Mouse (Mus musculus): Measurements from ENCODE around the gene Cables2.

The Cables2 gene

GRCm38 (mm10) chr2:180273394-180274244 lies at the start of gene Cables2:
Cables2 (minus strand) TSS chr2:180273496.
- in situ Hi-C loops (cut with MboI, MseI) = no loop called here

DNA sequence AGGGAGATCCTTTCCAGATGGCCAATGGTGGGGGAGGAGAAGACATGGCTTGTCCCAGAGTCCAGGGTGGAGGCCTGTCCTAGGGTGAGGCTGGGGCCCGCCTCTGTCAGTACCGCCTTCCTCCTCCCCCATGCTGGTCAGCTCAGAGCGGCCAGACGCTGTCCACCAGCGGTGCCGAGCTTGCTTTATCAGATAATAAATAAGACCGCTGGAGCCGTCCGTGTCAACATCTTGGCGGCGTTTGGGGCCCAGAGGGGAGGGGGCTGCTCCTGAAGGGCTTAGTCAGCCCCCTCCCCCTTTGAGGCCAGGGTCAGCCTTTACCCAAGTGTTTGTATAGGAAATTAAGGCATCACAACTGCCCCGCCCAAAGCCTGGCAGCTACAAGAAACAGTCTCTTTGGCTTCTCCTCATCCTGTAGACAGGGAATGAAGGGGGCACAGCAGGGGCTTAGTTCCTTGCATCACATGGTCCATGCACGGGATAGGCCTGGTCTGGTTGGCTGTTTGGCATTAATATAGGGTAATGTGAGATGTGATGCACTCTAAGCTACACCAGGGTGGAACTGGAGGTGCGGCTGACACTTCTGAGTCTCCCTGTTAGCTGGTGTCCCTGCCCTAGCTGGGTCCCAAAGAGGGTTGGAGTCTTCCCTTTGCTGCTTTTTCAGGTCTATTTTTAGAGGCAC lies 49.5 kb upstream of the Cables2 start:
- in situ Hi-C loops (cut with MboI, MseI) = loop anchor here in 1 of 2 experiments (5.0 kb wide), 1 partner anchor 36 kb away; the partner anchor contains the start of gene Rbbp8nl

DNA sequence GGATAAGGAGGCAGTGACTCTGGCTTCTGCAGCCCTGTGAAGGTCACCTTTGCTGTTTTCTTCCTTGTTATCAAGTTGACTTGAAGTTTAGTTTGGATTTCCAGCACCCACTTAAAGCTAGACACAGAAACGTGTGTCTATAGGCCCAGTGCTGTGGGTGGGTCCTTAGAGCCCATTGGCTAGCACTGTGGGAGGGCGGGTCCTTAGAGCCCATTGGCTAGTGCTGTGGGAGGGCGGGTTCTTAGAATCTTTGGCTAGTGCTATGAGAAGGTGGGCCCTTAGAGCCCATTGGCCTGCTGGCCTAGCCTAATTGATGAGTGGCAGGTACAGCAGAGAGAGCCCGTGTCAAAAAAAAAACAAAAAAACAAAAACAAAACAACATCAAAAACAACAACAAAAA lies 46.9 kb upstream of the Cables2 start:
- in situ Hi-C loops (cut with MboI, MseI) = loop anchor here in 1 of 2 experiments (5.0 kb wide), 1 partner anchor 33 kb away; the partner anchor contains the start of gene Rbbp8nl

DNA sequence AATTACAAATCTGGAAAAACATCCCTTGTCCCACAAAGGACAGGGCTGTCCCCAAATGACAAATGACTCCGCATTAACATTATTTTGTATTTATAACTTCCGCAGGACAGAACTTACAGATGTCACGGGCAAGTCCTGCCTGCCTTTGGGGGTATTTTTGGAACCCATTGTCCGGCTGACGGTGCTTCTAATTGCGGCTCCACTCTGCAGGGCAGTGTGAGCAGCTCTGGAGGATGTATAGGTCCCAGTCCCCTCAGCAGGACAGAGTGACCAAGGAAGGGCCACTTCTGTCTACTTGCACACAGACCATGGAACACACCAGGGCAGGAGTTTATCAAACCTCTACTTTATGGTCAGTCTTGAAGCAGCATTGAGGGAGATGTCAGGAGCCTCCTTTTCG lies 44.3 kb upstream of the Cables2 start:
- in situ Hi-C loops (cut with MboI, MseI) = no loop called here

DNA sequence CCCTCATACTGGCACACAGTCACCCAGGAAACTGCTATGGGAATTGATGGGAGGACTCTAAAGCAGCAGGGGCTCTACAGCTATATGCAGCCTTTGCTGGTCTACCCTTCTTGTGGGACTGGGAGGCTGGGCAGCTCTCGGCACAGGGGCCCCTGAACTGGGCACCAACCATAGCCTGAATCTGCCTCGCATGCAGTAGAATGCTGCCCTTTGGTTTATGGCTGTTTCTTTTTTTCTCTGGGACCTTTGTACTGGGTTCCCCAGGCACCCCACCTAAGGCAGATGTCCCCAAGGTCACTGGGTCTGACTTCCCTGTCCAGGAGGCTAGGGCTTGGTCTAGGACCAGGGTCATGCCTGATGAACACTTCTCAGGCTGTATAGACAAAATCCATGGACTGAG lies 41.0 kb upstream of the Cables2 start:
- in situ Hi-C loops (cut with MboI, MseI) = no loop called here

- in situ Hi-C loops (cut with MboI, MseI) = no loop called here
These were observed 37.9 kb upstream of the Cables2 start for GRCm38 (mm10) chr2:180311147-180311546.

DNA sequence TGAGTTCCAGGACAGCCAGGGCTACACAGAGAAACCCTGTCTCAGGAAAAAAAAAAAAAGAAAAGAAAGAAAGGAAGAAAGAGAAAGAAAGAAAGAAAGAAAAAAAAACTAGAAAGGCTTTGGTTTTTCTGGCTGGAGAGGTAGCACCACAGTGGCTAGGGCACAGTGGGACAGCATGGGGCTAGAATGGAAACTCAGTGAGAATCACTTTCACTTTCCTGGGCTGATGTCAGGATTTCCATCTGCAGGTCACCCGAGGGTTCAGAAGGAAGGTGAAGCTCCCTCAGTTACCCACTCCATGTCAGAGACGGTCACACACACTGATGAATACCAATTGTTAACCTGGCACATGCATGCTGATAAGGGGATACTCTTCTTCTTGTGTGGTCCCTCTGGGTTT lies 34.4 kb upstream of the Cables2 start:
- in situ Hi-C loops (cut with MboI, MseI) = no loop called here

- in situ Hi-C loops (cut with MboI, MseI) = no loop called here
These were observed 33.3 kb upstream of the Cables2 start for GRCm38 (mm10) chr2:180306423-180307168.

GRCm38 (mm10) chr2:180306009-180306408 lies 32.7 kb upstream of the Cables2 start:
- in situ Hi-C loops (cut with MboI, MseI) = no loop called here

- in situ Hi-C loops (cut with MboI, MseI) = no loop called here
These were observed 32.2 kb upstream of the Cables2 start for GRCm38 (mm10) chr2:180305490-180305889.

DNA sequence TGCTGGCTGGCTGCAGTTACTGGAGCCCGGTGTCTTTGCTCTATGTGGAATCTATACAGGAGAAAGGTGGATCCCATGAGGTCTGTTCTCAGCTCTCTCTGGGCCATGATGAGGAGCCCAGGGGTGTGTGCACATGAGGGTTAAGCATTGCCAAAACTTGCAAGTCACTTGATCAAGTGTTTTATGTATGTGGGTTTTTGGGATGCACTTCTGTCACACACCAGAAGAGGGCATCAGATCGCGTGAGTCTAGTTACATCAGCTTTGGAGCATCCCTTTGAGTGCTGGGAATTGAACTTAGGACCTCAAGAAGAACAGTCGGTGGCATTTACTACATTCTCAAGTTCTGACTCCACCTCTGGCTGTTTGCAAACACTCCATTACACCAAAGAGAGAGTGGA lies 31.3 kb upstream of the Cables2 start:
- in situ Hi-C loops (cut with MboI, MseI) = no loop called here

DNA sequence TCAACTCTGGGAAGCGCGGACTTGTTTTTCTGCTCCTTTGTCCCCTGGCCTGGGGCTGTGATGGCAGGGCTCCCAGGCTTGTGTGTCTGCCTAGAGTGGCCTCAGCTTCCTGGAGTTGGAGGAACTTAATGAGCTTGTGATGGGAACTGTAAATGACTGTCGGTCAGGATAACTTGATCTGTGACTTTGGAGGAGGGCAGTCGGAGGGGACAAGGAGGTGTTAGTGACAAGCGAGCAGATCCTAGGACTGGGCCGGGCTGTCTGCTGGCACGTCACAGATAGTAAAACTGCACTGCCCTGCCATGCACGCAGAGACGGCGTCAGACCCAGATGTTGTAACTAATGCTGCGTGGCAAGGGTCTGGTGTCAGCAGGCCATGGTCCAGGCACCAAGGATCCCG lies 30.2 kb upstream of the Cables2 start:
- in situ Hi-C loops (cut with MboI, MseI) = no loop called here

GRCm38 (mm10) chr2:180302201-180302600 lies 28.9 kb upstream of the Cables2 start:
- in situ Hi-C loops (cut with MboI, MseI) = no loop called here

DNA sequence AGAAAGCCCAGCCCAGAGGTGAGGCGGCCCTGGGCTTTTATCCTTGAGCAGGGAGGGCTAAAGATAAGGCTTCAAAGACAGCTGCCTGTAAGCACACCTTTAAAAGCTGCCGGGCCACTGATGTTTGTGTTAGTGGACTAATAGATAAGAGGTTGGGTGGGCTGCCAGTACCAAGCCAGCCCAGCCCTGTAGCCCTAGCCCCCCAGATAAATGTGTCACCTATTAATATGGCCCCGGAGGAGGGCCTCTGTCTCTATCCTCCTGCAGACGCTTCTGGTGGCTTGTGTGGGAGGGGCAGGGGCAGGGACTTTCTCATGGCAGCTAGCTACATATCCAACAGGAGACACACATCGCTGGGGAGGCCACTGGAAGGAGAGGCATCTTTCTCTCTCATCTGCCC lies 27.5 kb upstream of the Cables2 start:
- in situ Hi-C loops (cut with MboI, MseI) = no loop called here

GRCm38 (mm10) chr2:180300252-180300651 lies 27.0 kb upstream of the Cables2 start:
- in situ Hi-C loops (cut with MboI, MseI) = no loop called here

GRCm38 (mm10) chr2:180292906-180293305 lies 19.6 kb upstream of the Cables2 start:
- in situ Hi-C loops (cut with MboI, MseI) = loop anchor here in 1 of 2 experiments (10.0 kb wide), 2 partner anchors 478 to 1998 kb away; no protein-coding TSS in a partner anchor

DNA sequence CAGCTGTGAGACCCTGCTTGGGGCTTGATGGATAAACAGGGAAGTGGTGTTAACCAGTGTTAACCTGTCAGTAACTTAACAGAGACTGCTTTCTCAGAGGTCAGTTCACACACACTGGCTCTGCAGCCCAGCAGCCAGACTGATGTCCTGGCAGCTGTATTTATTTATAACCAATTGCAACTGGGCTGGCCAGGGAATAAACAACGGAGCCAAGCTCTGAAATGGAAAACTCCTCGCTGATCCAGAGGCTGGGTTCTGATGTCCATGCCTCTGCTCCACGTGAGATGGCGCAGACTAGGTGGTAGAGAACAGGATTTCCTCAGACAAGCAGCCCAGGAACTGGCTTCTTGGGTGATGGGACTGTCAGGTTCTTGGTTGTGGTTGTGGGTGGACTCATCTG lies 18.7 kb upstream of the Cables2 start:
- in situ Hi-C loops (cut with MboI, MseI) = loop anchor here in 1 of 2 experiments (10.0 kb wide), 2 partner anchors 477 to 1997 kb away; no protein-coding TSS in a partner anchor

- in situ Hi-C loops (cut with MboI, MseI) = loop anchor here in 1 of 2 experiments (10.0 kb wide), 2 partner anchors 477 to 1997 kb away; no protein-coding TSS in a partner anchor
These were observed 18.3 kb upstream of the Cables2 start for GRCm38 (mm10) chr2:180291566-180291965.

GRCm38 (mm10) chr2:180290503-180290902 lies 17.2 kb upstream of the Cables2 start:
- in situ Hi-C loops (cut with MboI, MseI) = loop anchor here in 1 of 2 experiments (10.0 kb wide), 2 partner anchors 476 to 1996 kb away; no protein-coding TSS in a partner anchor

GRCm38 (mm10) chr2:180289440-180290108 lies 16.3 kb upstream of the Cables2 start, which contains the start of gene Rbbp8nl:
Rbbp8nl (minus strand) TSS chr2:180289879.
- in situ Hi-C loops (cut with MboI, MseI) = loop anchor here in 1 of 2 experiments (5.0 to 10.0 kb wide), 4 partner anchors 33 to 1995 kb away; no protein-coding TSS in a partner anchor

DNA sequence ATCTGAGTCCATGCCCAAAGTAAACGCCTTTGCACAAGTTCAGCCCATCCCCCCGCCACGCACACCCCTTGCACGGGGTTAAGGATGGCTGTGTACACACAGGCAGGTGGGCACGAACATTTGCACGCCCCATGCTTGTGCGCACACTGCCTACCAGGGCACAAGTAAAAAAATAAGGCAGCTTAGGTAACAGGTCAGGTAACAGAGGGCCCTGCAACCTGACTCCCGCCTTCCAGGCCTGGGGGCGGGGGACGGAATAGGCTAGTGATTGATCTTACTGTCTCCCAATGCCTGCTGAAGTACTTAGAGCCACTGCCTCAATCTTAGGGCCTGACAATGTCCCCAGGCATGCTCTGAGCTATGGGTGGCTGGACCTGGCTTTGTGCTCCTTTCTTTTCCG lies 15.7 kb upstream of the Cables2 start:
- in situ Hi-C loops (cut with MboI, MseI) = loop anchor here in 1 of 2 experiments (5.0 kb wide), 2 partner anchors 33 to 58 kb away; no protein-coding TSS in a partner anchor

Data from T-helper 17 cell (primary cell).